Mouse (Mus musculus): Measurements from ENCODE around the gene Olfr543.

DNA sequence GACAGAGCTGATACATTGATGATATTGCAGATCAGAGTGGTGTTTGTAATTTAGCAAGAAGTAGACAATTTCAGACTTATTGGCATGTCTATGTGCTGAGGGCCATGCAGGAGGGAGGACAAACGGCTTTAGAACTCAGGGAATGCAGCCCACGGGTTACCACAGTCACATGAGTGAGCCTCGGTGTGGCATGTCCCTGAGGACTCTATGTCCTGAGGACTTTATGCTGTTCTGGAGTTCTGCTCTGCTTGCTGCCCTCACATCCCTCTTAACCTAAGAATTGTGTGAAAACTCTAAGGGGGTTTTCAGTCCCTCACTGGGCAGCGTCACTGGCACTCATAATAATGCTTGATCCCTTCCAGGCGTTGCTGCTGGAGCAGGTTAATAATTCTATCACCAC lies 8.8 kb downstream of the Olfr543 start:
- TF ChIP-seq CTCF (IDR thresholded peaks at IDR 0.05; ENCODE audit: low read depth, low read length) = no peak
- TF ChIP-seq GATA1 (IDR thresholded peaks at IDR 0.05; ENCODE audit: borderline replicate concordance, low read length) = no peak
